Mouse (Mus musculus) R1 (cell line): ENCODE measurements around the gene Cldn18.

ENCODE experiments used
- DNase-seq: peaks from one replicate; pipeline ENCODE4 v3.0.0-alpha.2; 2018; ENCODE audit warnings: low read depth, low spot score

The Cldn18 gene

DNA sequence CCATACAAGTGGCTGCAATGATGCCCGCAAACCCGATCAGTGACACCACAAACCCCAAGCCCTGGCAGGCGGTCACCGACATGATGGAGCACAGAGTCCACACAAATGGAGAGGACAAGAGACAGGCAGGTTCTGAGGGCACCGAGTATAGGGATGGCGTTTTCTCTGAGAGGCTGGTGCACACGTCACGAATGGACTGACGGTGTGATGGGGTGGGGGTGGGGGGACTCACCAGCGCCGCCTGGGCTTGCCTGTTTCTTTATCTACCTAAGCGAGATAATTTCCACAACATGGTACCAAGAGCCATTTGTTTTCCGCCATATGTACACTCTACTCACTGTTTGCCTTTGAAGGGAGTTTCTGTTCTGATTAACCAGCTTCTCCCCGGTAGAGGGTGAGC lies at the start of gene Cldn18:
Gene Cldn18 (minus strand): TSS at position 134 of the 400 bp plus-strand sequence.
- DNase-seq = no peak

DNA sequence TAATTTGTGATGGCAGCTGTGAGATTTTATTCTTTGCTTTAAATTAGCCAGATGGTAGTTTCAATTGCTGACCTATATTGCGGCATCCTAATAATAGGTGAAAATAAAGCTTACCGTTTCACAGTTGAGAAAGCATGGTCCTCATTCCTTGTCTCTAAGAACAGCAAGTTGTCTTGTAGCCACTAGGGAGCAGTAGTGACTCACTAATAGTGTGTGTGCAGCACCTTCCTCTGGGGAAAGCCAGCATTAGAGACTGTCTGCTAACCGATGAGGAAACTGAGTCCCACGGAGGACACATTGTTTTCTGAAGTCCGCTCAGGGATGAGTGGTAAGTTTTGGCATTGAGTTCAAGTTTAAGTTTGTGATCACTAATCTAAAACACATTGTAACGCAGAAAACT lies 46.5 kb upstream of the Cldn18 start:
- peak; percentile 73 for DNase-seq

DNA sequence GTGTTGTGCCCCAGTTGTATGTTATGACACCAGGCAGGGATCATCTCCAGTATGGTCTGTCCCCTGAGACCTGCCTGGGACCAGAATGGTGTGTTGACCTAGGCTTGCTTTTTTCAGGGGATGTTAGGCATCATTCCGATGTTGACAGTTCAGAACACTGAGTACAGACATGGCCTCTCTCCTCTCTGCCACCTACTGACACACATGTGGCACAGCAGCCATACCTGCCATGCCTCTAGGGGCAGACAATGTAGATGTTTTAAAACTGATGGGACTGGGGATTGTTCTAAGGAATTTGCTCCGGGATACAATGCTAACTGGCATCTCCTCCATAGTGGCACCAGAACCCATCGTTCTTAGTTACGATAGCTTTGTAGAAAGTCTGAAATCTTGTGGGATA lies 33.2 kb upstream of the Cldn18 start:
- no peak for DNase-seq

DNA sequence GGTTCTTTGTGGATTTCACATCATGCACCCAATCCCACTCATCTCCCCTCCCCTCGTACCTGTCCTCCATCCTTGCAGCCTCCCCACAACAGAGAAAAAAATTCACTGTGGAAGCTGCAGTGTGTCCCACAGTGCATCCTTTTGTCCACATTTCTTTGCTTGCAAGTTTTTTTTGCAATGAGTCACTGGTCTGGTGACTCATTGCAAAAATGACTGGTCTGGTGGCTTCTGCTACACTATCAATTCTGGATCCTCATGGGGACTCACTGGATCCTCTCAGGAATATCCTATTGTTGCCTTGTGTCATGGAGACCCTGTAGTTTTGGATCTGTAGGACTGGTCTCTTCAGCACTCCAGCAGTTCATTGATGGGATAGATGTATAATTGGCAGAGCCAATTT lies 31.2 kb upstream of the Cldn18 start:
- no peak for DNase-seq

DNA sequence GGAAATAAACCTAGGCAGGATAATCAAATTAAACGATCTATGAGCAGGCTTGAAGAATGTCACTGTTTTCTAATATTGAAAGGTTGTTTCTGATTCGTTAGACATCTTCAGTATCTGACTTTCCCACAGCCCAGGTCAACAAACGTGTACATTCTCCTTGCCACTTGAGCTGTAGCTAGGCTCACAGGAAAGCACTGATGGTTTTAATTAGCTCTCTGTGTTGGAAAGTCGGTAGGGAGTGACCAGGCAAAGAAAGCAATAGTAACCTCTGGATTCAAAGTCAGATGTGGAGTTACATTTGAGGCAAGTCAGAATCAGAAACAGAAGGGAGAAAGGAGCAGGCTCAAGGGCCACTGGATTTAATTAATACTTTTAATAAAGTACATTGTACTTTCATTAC lies 30.7 kb upstream of the Cldn18 start:
- DNase-seq = no peak

DNA sequence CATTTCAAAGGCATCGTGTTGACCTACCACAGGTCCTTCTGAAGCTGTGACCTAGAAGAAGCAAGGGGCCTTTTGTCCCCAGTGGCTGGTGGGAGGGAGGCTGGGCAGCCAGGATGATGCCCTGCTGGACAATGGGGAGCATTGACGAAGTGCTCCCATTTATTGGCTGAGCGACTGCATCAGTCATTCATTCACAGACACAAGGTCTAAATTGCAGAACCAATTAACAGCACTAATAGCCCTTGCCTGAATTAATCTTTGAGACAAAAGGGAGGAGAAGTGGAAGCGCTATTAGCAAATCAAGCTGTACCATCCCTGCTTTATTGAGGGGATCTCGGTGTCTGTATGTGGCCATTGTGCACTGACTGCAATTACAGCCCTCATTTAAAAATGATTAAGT lies 27.5 kb upstream of the Cldn18 start:
- DNase-seq = no peak

DNA sequence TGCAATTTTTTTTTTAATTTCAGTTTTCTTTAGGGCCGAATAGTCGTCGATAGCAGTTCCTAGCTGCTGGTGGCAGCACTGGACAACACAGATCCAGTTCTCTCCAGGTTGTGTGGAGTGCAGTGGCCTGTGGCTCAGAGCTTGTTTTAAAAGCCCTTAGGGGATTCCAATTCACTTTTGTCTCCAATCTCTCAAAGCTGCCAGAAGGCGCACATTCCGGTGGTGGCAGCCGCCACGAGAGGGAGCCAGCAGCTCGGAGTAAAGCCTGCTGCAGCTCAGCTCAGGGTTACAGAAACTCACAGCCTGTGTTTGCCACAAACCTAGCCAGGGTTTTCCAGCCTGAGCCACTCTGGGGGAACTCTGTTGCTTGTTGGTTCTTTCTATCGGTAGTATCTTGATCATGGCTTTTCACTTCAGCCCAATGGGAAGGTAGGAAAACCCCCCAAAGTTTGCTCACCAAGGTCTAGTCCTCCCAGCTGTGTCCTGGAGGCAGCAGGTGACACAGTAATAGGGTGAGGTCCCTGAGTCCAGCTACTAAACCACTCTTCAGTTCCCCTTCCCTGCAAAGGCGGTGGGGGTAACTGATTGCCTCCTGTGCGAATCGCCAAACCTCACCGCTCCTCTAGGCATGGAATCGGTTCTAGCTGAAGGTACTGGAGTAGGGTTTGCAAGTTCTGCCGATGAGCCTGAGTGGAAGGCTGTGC lies 13.0 kb upstream of the Cldn18 start:
- peak; percentile 82 for DNase-seq

DNA sequence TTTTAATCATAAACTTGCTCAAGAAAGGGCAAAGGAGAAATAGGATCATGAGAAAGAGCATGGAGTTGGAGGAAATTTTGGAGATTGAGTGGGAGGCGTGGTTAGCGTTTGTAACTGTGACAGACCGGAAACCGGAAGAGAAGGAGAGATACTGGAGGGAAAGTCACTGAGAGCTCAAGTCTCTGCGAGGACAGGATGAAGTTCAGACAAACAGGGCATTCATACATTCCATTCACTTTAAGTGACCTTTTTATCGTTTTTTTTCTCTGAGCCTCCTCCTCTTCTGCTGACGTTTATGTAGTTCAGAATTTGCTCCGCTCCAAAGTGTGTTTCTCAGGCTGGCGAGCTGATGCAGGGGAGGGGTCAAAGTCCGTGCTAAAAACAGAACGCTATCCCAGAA lies 10.8 kb upstream of the Cldn18 start:
- DNase-seq = peak; percentile 15

DNA sequence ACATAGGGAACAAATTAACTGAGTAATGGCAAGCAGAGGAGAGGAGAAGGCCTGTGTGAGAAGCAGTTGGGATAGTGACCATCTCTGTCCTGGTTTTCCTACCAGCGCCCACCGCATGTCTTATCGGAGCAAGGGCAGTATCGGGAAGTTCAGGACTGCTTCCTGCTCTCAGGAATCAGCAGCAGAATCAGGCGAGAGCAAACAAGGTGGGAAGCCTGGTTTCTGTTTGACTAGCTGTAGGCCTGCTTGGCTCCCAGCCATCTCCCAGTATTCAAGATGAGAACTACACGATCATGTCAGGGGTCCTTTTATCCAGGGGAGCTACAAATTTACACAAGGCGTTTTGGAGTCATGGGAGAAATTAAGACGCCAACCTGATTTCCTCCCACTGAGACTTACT lies 8.2 kb upstream of the Cldn18 start:
- DNase-seq = no peak

DNA sequence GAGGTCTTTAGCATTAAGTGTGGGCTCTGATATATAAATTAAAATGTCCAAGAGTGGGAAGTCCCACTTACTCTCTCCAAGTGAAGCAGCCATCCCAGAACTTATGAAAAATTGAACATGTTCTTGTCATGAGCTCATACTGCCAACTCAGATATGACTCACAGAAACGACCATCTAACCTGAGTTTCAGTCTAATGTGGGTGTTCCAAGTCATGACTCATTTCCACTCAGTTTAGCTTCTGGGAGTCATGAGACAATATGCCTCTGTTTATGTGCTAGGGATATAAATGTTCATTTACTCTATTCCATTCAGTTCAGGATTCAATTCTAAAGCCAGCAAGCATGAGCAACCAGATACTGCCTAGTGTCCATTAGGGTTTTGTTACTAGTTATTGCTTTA lies 2.9 kb upstream of the Cldn18 start:
- no peak for DNase-seq

DNA sequence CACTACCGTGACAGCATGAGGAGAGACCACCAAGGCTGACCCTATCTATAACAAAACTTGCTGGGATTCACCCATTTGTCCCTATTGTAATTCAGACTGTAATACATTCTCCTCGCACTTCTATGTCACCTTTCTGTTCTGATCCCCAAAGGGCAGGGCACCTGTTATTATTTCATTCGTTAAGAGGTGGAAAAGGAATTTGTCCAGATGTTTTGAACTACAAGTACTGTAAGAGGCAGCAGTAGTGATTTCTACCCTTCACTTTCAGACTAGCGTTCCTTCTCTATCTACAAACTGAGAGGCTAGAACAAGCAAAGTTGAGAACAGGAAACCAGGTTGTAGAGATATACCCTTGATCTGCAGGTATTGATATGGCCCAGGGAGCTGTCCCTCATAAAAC lies 6.8 kb downstream of the Cldn18 start:
- no peak for DNase-seq

DNA sequence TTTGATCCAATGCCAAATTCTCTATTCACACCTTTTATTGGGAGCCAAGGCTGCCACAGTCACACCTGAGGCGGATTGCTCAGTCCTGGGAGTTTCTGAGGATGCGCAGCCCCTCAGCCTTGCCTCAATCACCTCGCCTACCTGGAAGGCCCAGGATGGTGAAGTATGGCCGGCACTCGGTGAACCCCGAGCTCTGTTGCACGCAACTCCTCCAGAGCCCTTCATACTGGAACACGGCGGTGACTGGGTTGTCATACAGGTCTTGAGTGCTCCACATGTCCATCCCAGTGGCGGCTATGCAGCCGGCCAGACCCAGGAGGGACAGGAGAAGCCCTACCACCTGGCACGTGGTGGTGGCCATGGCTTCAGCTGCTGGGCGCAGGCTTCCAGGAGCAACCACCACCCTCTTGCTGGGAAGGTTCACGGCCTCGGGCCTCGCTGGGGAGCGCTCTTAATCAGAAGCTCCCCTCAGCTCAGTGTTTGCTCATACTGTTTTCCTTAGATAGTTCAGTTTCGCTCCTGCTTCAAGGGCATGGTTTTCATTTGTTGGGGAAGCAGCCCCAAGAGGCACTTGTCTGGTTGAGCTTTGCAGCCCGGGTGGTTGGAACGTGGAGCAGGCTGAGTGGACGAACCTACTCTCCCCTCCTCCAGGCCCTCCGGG lies 7.3 kb downstream of the Cldn18 start:
- DNase-seq = no peak

DNA sequence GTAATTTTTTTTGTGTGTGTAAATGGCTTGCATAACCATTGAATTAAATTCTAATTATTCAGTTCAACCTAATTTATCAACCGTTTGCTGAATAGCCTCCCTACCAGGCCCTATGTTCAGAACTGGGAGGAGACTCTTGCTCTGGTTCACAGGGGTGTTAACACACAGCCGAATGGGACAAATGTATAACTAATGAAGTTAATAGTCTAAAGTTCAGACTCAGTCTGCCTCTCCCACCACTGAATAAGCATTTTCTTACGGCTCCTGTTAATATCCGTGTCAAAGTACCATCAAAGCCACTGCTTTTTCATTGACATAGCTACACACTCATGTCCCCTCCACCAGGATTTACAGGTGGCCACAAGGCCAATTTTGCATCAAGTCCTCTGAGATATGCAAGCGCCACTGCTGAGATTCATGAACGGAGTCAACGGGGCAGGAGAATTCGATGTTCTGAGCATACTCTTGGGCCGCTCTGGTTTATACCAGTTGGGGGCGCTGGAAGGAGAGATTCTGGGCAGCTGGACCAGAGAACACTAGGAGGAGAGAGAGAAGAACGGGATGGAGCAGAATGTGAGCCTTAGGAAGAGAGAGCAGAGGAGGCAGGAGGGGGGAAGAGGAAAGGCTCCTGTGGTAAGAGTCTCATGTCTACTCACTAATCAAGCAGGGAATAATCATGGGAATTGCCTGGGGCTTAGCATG lies 9.5 kb downstream of the Cldn18 start:
- no peak for DNase-seq

DNA sequence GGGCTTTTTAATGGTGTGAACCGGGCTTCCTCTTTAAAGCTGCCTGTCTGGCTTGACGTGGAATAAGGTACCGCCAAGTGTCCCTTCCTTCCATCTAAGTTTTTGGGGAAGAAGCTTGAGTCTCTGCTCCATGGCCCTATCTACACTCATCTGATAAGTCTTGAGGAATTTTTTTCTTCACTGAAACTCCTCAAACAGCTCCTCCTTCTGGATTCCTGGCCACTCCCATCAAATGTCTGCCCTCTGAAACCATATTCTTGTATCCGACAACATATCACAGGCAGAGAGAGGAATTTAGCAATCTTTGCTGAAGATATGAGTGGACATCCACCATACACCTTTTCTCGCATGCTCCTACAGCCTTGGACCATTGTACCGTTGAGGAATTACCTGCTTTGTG lies 10.8 kb downstream of the Cldn18 start:
- no peak for DNase-seq

DNA sequence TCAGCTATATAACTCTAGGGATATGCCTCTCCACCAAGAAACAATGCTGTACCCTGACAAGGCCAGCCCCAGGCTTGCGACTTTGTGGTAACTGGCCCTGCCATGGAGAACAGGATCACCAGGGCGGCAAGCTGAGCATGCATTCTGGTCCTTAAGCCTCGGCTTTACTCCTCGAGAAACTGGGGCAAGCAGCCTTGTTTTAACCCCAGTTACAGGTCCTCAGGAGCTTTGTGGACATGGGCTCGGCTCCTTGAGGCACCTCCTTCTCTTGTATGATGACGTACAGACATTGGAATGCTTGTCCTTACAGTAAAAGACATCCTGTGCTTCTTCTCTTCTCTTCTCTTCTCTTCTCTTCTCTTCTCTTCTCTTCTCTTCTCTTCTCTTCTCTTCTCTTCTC lies 13.4 kb downstream of the Cldn18 start:
- DNase-seq = no peak

DNA sequence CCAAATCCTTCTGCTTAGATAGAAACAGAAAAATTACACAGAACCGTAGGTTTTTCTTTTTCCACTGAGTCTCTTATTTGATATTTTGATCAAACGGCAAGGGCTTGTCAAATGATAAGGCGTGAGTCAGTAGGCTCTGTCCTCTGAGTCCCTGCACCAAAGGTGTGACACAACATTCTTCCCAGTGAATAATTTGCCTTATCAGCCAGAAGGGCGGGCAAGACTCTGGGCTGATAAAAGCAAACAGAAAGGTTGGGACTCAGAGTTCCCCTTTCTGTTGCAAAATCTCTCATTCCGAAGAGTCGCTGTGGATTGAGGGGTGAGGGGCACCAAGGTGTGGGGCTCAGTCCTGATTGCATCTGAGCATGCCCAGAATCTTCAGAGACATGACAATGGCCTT lies 14.9 kb downstream of the Cldn18 start:
- no peak for DNase-seq

DNA sequence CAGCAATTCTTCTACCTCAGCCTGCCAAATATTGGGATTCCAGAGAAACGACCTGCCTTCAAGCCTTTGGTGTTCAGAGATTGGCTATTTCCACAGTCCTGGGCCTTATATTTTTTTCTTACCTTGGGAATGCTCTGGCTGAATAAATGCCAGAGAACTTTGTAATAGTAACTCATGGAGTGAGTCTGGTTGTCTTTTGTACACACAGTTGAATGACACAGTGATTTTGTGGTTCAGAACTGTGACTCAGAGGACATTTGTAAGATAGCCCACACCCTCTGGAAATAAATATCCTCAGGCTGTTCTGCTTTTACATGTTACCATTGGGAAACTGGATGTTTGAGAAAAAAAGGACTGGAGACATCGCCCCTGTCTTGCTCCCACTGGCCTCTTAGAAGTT lies 15.9 kb downstream of the Cldn18 start:
- no peak for DNase-seq

DNA sequence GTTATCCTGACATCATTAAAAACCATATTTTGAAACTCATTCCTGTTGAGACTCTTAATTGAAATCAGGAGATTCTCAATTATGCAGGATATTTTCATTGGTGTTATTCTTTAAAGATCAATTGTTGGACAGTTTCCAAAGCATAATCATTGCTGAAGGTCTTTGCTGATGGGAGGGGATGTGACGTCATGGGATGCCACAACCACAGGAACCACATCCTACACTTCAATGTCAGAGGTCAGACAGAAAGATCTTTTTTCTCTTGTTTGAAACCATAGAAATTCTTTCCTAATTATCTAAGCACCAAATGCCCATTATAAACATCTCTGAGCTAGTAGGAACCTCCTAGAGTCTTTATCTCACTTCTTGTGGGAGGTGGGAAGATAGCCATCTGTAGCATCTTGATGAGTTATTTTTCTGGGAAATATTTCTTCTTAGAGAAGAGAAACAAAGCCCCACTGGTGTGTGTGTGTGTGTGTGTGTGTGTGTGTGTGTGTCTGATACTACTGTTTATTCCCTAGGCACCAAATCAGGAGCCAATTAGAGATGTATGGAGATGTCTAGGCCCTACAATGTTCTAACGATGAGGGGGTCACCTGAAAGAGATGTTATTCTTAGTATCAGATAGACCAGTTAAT lies 17.2 kb downstream of the Cldn18 start:
- DNase-seq = no peak

DNA sequence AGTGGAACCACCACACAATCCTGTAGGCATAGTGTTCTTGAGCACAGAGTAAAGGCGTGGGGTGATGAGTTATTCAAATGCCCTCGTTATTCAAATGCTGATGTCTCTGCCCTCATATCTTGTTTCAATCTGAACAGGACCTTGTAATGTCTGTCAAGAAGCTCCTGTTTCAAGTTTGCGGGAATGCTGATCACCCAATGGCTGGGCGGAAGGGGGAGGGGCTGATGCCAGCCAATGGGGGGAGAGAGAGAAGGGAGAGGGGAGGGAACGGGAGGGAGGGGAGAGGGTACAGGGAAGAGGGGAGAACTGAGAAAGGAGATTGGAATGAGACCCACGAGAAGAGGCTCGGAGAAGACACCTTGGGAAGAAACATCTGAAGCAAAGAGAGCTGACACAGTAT lies 22.1 kb downstream of the Cldn18 start:
- DNase-seq = peak; percentile 88

DNA sequence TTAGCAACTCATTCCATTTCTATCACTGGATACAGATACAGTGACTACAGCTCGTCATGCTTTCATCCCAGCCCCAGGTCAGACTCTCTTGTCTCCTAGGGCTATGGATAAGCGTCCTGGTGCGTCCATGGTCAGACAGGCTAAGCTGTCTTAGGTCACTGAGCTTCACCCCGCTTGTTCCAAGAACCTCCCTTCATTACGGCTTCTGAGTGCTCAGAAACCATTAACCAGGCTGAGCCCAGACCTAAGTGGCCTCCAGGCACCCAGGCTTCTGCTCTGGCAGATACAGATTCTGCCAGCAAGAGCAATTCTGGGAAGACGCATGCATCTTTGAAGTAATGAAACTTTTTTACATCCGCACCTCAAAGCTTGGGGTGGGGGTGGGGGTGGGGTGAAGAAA lies 26.7 kb downstream of the Cldn18 start:
- no peak for DNase-seq

DNA sequence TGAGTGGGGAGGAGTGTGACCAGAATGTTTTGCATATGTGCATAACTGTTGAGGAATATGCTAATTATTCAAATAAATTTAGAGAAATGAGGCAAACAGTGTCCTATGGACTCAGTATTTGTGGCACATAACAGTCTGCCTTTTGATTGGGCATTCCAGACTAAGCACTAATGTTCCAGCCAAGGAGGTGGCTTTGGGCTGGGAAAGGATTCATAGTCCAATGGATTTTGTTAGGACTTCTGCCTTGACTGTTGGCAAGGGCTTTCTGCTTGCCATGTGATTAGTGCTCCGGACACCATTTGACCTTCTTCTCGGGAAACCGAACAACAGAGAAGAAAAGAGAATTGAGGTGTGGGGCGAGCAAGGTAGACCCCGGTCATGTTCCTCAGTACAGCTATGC lies 27.3 kb downstream of the Cldn18 start:
- DNase-seq = no peak

DNA sequence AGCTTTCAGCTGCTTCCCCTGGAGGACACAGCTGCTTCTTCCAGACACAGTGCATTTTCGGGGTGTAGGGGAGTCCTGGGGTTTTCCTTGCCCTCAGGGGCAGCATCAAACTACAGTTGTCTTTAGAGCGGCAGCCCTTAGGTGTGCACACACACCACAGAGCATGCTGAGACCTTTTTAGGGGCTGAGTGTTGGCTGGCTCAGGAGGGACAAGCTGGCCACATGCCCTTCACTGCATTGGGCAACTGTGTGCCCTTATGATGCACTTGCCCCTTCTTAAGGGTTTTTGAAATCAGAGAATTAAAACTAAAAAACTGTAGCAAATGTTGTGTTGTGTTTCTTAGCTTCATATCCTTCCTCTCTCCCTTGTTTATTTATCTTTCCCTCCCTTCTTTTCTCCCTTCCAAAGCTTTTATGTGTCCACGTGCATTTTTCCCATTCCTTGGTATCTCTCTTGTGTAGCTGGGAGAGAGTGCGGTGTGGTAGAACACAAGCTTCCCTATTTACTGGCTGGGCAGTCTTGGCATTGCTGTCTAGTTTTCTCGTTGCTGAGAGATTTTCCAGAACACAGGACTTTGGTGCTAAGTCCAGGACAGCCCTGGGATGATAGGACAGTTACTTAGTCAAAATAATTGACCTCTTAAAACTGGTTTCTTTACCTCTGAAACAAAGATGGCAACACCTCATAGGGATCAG lies 31.4 kb downstream of the Cldn18 start:
- no peak for DNase-seq
